Mouse (Mus musculus): Measurements from ENCODE around the gene Cblc.

DNA sequence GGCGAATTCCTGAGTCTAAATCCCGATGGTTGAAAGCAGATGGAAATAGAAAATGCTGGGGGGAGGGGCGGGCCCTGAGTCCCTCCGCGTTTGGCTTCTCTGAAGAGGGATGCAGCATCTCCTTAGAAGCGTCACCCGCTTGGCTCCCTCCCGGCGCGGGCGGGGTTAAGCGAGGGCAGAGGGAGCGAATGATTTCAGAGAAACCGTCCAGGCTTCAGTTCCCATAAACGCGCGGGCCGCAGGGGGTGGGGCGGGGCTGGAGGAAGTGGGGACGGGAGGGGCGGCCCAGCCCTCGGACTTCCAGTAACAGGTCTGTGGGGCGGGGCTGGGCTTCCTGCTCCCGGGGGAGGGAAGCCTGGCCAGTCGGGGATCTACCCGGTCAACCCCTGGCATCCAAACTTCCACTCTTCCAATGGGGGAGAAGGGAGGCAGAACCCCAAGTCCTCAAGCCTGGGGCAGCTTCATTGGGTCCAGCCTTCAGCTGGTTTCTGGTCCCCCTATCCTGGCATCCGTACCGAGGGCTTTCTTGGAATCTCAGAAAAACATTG lies 19.7 kb upstream of the Cblc start:
- TF ChIP-seq CTCF (IDR thresholded peaks at IDR 0.05; ENCODE audit: borderline replicate concordance, insufficient read depth, low read length) (no peak), POLR2A (IDR thresholded peaks at IDR 0.05; ENCODE audit: low read depth, low read length) (peak; percentile 75)

All from embryonic fibroblast, embryonic 13.5 days (primary cell).